Mouse (Mus musculus) embryo, embryonic 11.5 days (tissue): Measurements from ENCODE around the gene Crebbp.
A peak's percentile ranks its signal among the peaks of the same experiment; 100 is the strongest.
"Not testable (repeated sequence)": the region's sequence is repeated elsewhere in the genome, so short reads cannot be mapped to it uniquely, and the experiment has no call there.

Source experiments
- DNase-seq: peaks from one replicate; pipeline ENCODE4 v3.0.0-alpha.2; 2012; ENCODE audit warnings: low read depth, low spot score

Gene Crebbp

DNA sequence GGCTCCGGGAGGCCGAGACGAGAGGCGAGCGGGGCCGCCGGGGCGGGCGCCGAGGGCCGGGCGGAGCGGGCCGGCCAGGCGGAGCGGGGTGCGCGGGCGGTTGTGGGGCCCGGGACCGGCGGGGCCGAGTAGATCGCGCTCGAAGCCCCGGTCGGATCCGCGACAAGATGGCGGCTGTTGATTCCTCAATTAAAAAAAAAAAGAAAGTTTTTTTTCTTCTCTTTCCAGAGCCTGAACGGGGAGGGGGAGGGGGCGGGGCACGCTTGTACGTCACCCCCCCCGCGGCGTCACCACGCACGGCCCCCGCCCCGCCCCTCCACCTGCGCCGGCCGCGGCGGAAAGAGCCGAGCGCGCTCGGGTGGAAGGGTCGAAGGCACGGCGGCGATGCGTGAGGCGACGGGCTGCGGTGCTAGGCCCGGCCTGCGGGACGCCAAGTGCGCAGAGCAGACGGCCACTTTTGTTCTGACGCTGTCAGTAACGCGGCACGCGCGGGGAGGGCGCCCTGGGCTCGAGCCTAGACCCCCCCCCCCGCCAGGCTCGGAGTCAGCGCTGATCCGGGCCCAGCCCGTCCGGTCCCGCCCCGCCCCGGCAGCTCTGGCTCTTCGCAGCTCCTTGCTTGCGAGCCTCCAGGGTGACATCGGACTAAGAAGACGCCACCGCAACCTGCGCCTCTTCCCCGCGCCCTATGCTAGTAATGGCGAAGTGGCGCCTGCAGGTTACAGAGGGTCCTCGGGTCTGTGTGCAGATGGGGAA, at the start of gene Crebbp:
Crebbp (minus strand) TSS at position 199 of the 753 bp plus-strand sequence.
- DNase-seq = peak; percentile 88

DNA sequence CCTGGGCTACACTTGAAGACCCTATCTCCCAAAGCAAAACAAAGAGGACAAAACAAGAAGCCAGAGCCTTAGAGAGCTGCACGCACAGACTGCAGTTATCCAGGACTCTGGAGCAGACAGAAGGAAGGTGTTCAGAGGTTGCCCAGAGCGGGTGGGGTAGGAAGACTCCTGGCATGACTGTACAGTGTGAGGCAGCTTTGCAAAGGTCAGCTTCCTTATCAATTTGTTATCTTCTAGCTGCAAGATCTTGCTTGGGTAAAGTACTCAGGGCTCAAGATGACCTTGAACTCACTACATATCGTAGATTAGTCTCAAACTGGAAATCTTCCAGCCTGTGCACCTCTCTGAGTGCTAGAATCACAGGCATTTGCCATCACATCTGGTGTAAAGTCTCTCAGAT, 49.7 kb upstream of the Crebbp start:
- DNase-seq = no peak

DNA sequence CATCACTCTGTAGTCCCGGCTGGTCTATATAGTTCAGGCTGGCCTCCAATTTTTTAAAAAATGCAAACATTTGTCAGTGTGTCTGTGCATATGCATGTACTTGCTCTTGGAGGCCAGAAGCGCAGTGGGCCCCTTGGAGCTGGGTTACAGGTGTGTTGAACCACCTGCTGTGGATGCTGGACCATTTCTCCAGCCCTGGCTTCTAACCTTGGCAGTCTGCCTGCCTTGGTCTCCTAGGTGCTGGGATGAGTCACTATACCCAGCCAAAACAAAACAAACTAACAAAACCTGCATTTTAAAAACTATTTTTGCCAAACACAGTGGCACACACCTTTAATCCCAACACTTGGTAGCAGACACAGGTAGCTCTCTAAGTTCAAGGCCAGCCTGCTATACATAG, 43.7 kb upstream of the Crebbp start:
- DNase-seq = no peak

DNA sequence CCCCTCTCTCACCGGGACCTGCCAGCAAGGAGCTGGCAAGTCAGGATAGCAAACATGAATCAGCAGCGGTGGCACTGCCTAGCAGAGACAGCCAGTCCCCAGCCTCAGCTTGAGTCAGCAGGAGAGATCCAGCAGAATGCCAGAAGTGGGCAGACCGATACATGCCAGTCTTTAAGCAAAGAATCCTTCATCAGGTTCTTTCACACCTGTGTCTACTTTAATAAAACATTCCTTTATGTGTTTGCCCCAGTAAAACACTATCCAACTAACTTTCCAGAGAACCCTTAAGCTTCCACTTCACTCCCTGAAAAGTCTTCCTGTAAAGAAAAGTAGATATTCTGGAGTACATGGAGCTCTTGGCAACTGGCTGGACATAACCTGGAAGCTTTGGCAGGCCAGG, 35.0 kb upstream of the Crebbp start:
- DNase-seq = no peak

DNA sequence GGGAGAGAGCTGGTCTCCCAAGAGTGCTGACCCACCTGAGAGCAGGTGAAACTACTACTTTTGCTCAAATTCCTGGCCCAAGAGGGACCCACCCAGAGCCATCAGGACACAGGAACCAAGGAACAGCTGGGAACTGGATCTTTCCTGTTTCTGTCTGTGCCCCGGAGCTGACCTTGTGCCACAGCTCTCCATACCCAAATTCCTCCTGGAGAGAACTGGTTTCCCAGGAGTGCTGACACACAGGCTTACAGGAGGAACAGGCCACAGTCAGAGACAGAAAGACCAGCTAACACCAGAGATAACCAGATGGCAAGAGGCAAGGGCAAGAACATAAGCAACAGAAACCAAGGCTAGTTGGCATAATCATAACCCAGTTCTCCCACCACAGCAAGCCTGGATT, 31.4 kb upstream of the Crebbp start:
- not testable (repeated sequence) for DNase-seq

DNA sequence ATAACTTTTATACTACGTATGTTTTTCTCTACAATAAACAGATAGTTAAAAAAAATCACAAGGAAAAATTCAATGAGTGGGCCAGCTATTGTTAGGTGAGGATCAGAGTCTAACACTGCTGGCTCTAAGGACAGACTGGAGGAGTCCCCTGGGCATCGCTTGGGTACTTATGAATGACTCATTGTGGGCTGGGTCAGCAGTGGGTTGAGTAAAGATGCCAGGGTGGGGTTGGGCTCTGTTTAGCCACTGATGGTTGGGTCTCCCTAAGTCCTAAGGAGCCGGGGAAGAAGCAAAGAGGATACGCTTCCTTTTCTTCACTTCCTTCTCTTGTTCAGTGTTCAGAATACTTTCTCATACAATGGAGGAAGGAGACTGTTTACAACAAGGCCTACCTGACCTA, 22.3 kb upstream of the Crebbp start:
- DNase-seq = no peak

DNA sequence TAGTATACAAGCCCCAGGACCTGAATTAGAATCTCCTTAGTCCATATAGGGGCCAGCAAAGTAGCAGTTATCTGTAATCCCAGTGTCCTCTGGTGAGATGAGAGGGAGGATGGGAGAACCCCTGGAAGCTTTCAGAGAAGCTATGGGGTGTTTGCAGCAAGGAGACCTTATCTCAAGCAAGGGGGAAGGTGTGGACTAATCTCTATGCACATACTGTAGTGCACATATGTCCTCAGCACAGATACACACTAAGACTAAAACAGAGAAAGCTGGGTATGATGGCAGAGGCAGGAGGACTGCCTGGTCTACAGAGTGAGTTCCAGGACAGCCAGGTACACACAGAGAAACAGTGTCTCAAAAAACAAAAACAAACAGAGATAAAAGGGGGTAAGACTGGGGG, 21.8 kb upstream of the Crebbp start:
- no peak for DNase-seq

DNA sequence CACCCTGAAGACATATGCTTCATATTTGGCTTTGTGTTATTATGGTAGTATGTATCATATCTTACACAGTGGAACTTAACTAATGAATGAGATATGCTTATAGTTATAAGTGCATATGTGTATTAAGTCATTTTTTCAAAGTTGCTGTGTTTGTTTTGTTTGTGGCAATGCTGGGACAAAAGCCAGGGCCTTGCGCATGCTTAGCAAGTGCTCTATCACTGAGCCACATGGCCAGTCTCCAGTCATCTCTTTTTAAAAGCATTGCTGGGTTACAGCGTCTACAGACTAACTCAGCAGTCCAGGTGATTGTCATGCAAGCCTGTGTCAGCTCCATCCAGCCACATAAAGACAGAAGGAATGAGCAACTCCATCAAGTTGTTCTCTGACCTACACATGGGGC, 12.0 kb upstream of the Crebbp start:
- DNase-seq = no peak

DNA sequence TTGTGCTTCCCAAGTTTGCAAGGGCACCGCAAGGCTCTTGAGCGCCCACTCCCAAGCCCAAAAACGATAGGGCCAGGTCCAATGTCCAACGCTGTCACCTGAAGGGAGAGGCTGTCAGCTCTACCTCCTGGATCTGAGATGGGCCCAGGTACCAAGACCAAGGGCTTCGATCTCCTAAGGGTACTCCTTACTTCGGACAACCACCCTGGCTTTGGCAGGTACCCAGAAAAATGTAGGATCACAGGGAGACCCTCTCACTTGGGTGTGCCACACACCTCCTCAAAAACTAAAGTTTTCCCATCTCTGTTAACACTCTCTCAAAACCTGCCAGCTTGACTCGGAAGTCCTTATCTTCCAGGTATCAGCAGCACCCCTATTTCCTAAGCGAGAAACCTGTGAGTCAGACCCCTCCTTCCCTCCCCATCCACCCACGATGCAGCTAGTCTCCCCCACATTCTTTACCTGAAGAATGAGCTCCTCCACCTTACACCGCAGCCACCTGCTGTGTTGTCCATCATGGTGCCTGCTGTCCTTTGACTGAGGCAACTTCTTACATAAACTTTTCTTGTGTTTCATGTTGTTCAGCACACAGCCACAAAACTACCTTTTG, 939 bp upstream of the Crebbp start:
- DNase-seq = no peak

DNA sequence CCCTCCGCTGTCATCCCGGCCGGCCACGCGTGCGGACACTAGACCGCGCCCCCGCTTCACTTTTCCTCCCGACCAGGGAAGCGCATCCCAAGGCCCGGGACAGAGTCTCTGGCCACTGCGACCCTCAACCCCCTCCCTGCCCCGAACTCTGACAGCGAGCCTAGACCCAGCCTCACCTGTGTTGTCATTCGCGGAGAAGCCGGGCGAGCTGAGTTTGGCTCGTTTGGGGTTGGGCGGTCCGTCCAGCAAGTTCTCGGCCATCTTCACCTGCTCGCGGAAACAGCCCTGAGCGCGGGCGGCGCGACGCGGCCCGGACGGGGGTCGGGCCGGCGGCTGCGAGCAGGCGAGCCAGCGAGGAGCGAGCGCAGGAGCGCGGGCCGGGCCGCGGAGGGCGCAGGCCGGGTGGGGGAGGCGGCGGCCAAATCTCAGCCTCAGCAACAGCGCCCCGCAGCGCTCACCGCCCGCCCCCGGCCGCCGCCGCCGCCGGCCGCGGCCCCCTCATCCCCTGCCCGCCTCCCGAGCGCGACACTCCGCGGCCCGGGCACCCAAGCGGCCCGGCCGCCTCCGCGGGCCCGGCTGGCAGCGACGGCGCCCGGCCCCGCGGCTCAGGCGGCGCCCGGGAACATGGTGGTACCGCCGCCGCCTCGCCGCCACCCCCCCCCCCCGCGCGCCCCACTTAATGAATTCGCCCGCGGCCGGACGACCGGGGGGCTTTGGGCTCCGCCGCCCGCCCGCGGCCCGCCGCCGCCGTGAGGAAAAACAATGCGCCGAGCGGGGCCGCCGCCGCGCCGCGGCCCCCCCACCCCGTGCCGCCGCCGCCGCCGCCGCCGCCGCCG, 616 bp downstream of the Crebbp start:
- peak; percentile 31 for DNase-seq

DNA sequence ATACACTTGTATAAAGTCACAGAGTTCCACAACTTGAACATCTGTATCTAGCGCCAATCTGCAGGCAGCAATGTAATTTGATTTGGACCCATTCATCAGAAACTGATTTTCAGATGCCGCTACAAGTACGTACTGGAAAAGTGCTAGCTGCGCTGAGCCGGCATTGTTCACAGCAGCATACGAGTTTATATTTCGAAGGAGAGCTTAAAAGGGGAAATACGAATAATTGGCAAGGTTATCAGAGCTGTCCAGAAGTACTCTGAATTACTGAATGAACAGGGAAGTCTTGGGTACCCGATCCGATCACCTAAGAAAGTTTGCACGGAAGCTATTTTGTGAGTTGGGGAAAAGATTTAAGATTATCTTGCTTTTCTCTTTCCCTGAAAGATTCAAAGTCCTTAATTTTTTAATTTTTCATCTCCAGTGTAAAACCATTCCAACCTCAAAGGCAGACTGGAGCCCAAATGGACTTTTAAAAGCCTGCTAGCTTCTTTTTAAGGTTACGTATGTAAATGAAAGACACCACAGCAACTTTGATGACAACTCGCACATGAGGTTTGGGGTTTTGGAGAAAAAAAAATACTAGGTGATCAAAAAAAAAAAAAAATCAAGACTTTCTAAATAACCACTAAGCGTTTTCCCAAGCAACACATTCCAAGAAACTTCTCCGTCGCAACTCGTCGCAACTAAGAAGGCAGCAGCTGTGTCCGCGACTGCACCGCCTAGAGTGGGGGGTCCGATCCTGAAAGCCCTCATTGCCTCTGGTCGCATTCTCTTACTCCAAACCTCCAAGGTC, 1.4 kb downstream of the Crebbp start:
- DNase-seq = no peak

DNA sequence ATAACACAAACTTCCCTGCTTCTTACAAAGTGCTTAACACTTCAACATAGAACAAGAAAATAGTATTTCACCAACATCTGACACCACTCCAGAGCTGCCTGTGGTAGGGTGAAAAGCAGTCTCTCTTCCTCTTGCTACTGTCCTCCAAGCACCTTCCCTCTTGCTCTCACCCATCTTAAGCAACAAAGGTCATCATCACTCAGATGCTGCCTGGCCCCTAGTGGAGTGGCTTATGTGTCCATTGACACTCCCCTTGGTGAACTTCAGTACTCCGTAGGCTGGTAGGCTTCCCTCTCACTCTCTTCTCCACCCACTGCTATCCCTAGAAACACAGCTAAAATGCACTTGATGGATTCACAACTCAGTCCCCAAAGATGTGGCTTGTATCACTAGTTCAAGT, 3.5 kb downstream of the Crebbp start:
- no peak for DNase-seq

DNA sequence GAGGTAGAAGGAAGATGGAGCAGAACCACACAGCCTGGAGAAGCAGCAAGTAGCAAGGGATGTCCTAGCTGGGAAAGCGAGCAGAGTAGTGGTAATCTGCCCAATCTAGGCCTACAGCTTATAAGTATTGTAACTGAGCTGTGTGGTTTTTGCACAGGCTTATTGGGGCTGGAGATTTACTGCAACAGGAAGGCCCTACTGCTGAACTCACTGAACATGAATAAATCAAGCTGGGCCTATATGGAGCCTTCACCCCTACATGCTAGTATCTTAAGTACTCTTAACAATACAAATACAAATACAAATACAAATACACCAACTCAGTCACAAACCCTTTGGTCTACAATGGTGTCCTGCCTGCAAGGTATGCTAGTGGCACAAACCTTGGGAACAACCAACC, 10.2 kb downstream of the Crebbp start:
- DNase-seq = no peak

DNA sequence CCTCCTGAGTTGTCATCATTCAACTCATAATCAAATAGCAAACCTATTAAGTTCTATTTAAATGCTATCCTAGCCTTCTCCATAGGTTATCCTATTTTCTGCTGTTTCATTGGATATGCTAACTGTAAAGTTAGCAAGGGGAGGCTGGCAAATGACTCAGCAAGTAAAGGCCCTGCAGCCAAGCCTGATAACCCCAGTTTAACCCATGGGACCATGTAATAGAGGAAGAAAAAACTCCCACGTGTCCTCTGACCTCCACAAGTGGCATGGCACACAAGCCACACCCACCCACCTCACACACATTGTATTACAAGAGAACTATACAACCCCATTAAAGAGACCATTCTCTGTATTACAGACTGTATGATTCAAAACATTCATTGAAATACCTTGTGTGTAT, 13.8 kb downstream of the Crebbp start:
- DNase-seq = no peak

DNA sequence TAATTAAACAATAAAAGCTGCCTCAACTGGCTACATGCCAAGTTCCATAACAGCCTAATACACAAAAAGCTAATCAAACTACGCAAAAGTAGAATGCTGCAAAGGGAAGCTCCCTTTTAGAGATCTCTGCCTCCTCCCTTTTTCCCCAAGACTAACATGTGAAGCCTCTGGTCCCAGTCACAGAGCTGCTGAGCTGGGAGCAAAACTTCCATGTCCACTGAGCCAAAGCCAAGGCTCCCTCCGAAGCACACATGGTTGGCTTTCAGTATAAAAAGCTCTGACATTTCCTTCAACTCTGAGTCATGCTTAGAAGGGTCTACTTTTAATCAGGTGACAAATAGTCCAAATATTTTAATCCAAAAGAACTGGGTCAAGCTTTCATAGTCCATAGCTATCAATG, 14.2 kb downstream of the Crebbp start:
- no peak for DNase-seq

DNA sequence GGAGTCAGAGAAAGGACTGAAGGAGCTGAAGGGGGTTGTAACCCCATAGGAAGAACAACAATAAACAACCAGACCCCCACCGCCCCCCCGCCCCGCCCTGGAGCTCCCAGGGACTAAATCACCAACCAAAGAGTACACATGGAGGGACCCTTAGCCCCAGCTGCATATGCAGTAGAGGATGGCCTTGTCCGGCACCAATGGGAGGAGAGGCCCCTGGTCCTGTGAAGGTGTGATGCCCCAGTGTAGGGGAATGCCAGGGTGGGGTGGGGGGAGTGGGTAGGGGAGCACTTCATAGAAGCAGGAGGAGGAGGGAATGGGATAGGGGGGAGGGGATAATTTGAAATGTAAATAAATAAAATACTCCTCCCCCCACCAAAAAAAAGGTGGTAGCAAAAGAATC, 15.8 kb downstream of the Crebbp start:
- DNase-seq = no peak

DNA sequence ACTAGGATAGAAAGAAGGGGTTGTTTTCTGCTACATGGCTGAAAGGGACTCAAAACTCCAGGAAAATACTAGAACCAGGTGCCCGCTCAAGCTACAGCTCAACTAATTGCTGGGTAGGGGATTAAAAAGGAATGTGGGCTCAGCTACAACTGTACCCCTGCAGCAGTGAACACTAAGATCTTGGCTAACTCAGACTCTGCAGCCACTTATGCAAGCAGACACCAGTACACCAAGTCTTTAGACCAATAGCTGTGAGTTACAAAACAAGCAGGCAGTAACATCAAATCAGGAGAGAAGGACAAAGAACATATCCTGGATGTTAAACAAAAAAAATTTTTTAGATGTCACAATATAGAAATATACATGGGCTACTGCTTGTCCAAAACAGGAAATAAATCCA, 23.6 kb downstream of the Crebbp start:
- DNase-seq = no peak

DNA sequence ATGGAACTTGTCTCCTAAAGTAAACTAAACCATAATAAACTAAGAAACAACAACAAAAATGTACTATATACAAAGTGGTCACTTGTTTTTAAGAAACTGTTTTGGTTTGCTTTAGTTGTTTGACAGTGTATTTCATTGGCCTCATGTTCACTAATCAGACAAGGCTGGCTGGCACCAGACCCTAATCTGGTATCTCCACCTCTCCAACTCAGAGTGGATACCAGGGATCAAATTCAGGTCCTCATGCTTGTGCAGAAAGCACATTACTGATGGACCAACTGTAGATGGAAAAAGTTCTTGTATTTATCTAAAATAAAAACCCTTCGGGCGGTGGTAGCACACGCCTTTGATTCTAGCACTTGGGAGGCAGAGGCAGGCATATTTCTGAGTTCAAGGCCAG, 38.7 kb downstream of the Crebbp start:
- no peak for DNase-seq

DNA sequence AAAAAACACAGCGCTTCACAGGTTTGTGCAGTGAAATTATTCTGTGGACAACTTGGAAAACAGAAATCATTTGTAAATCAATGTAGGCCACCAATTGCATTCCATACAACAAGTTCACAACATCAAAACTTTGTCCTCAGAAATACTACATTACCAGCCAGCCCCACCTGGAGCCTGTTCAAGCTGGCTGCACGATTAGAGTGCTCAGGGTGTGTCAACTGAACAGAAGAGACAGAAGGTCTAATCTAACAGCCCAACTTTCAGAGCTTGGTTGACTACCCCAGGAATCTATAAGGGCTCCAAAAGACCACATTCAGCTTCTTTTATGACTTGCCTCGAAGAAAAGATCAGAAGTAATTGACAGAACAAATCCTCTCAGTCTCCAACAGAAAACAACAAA, 44.3 kb downstream of the Crebbp start:
- no peak for DNase-seq

DNA sequence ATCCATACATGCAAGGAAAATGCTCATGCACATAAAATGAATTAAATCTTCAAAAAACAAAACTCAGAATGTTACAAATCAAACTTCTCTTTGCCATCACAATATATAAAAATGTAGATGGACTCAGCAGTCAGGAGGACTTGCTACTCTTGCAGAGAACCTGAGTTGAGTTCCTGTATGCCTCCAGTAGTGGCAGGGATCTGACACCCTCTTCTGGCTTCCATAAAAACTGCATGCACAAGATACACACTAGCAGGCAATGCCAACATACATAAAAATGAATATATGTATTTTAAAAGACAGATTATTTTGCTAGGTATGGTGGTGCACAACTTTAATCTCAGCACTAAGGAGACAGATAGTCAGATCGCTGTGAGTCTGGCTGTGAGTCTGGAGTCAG, 45.3 kb downstream of the Crebbp start:
- DNase-seq = no peak

DNA sequence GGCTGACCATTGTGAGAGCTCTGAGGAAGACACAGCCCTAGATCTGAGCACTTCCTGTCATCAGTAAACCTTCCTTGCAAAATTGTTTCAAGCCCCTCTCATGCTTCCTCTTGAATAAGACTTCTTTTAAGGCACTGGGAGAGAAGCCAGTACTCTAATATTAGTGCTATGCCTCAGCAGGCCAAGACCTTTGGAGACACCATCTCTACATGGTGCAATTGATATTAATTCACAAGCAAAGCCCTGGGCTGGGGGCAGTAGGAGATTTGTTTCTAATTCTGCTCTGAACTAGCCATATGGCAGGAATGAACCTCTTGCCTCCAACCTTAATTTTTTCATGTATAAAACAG, 52.9 kb downstream of the Crebbp start:
- no peak for DNase-seq

DNA sequence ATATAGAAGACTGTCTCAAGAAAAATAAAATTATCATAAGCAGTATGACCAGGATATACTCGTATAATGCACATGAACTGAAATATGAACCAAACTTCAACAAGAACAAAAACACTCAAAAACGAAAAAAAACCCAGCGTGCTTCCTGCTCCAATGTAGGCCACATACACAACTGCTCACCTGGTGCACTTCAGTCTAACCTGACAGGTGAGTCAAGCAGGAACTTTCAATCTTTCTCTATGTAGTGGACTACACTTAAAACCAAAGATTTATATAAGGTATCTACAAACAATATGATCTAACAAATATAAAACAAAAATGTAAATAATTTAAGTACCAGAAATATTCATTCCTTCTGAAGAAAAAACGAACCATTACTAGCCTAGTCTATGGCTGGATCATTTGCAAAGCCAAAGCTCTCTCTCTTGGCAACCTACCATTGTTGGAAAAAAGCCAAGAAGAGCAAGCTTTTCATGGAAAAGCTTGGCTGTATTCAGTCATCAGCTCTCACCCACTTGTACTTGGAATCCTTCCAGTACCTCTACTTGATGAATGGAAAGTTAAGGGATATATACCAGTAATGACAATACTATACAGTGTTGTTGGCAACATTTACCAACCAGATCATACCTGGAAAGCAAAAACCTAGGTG, 53.4 kb downstream of the Crebbp start:
- no peak for DNase-seq
